Comparison of ENCODE assay signal across 17 mouse cellular contexts in genomic region chr9:71874761-71875160, GRCm38 (mm10).
DNase-seq lines count a peak whose midpoint lies in the region; ATAC-seq lines count a peak whose summit lies in the region.
"Had no signal": no experiment of that assay in that cellular context is flagged by ENCODE, and none has a peak within 500 bp of the region (broad histone marks: within the 10 kb centered on the region; RNA-seq: fewer than 3 reads in every experiment).

No protein-coding gene starts in this region.

- H3K4me2 ChIP-seq in liver, embryonic 11.5 days, result no peak overlapping the region
- no peak overlapping the region for H3K4me2 ChIP-seq in midbrain, embryonic 14.5 days (ENCODE audit: low read length)
- H3K4me2 ChIP-seq: limb, embryonic 12.5 days had no signal

- ATAC-seq in liver, embryonic 11.5 days (replicated peaks; ENCODE audit: low FRiP score), result no peak
- ATAC-seq in midbrain, embryonic 14.5 days (ENCODE audit: low FRiP score, low TSS enrichment), result no peak
- ATAC-seq: forebrain, embryonic 14.5 days had no signal

- no peak overlapping the region for H3K4me3 ChIP-seq in liver, embryonic 11.5 days (ENCODE audit: low read depth, low read length)
- no peak overlapping the region for H3K4me3 ChIP-seq in midbrain, embryonic 14.5 days (replicated peaks; ENCODE audit: low read depth, low read length)
- H3K4me3 ChIP-seq: hindbrain, embryonic 10.5 days; limb, embryonic 12.5 days; megakaryocyte, embryonic 14.5 days had no signal

- H3K9ac ChIP-seq in liver, embryonic 11.5 days (ENCODE audit: low read depth, low read length), result no peak overlapping the region
- no peak overlapping the region for H3K9ac ChIP-seq in midbrain, embryonic 14.5 days (replicated peaks; ENCODE audit: low read length)
- H3K9ac ChIP-seq: limb, embryonic 12.5 days had no signal

- WGBS in liver, embryonic 11.5 days, result 87% methylated on average over 2 of the region's 2 CpGs
- 84% methylated on average over 2 of the region's 2 CpGs for WGBS in midbrain, embryonic 14.5 days

- H3K27ac ChIP-seq in liver, embryonic 11.5 days (ENCODE audit: low read depth, low read length), result 0 out of 2 replicates have a peak overlapping the region, but pooled peaks have one; percentile 11
- no peak overlapping the region for H3K27ac ChIP-seq in midbrain, embryonic 14.5 days (replicated peaks; ENCODE audit: low read depth, low read length)
- H3K27ac ChIP-seq: hindbrain, embryonic 10.5 days; limb, embryonic 12.5 days had no signal

- H3K27me3 ChIP-seq in liver, embryonic 11.5 days (replicated peaks; ENCODE audit: control insufficient read depth, insufficient read depth, low read length), result no peaks in the 10 kb centered on the region
- H3K27me3 ChIP-seq in midbrain, embryonic 14.5 days (ENCODE audit: control insufficient read depth, insufficient read depth, low read length), result no peaks in the 10 kb centered on the region
- H3K27me3 ChIP-seq: limb, embryonic 12.5 days; megakaryocyte, embryonic 14.5 days had no signal

- peaks cover 8% of the 10 kb centered on the region for H3K36me3 ChIP-seq in liver, embryonic 11.5 days (ENCODE audit: control insufficient read depth, insufficient read depth, low read length)
- peaks cover 28% of the 10 kb centered on the region for H3K36me3 ChIP-seq in midbrain, embryonic 14.5 days (ENCODE audit: control insufficient read depth, insufficient read depth, low read length)

- no peaks in the 10 kb centered on the region for H3K4me1 ChIP-seq in liver, embryonic 11.5 days (replicated peaks; ENCODE audit: control insufficient read depth, insufficient read depth, low read length)
- H3K4me1 ChIP-seq in midbrain, embryonic 14.5 days (ENCODE audit: control insufficient read depth, insufficient read depth, low read length), result peaks cover 15% of the 10 kb centered on the region; the same call in 1 of the 2 replicates
- H3K4me1 ChIP-seq: limb, embryonic 12.5 days had no signal

- intact Hi-C loops in heart, postnatal 14 days (cut with DNase I), result loop anchor here (5.0 kb wide), 1 partner anchor 68 kb away; no protein-coding TSS in a partner anchor

- H3K9me3 ChIP-seq in liver, embryonic 11.5 days (ENCODE audit: control insufficient read depth, low read length), result no peaks in the 10 kb centered on the region
- H3K9me3 ChIP-seq in midbrain, embryonic 14.5 days (ENCODE audit: control insufficient read depth, low read length), result no peaks in the 10 kb centered on the region
- H3K9me3 ChIP-seq: hindbrain, embryonic 10.5 days; limb, embryonic 12.5 days; megakaryocyte, embryonic 14.5 days had no signal

- DNase-seq in heart, adult 11 months, result peak; percentile 87
- no peak for DNase-seq in heart, postnatal 14 days
- no peak for DNase-seq in liver, embryonic 11.5 days (ENCODE audit: low spot score)
- no peak for DNase-seq in liver
- peak; percentile 35 for DNase-seq in forelimb bud, embryonic 11.5 days (ENCODE audit: low read depth, low spot score)
- DNase-seq in lung, postnatal 36 days, result peak; percentile 58
- DNase-seq in midbrain, embryonic 14.5 days, result no peak
- no peak for DNase-seq in kidney, postnatal 10 days
- DNase-seq: B cell, adult 2 months; cerebellum, adult 11-12 months; gastrocnemius, postnatal 36 days; kidney, adult 18-20 months; kidney, postnatal 4 days had no signal

Comparison
In these comparisons a context has a peak if more than half of its experiments do, and no peak if none do; other contexts are left out.
1. DNase-seq: peak in heart, adult 11 months (single experiment), forelimb bud, embryonic 11.5 days (single experiment) and lung, postnatal 36 days (single experiment); none in heart, postnatal 14 days (0 of 2), liver, embryonic 11.5 days (single experiment), liver (single experiment), midbrain, embryonic 14.5 days (single experiment) and kidney, postnatal 10 days (single experiment).